Mouse (Mus musculus): ENCODE measurements at regions not wholly inside any gene's neighbourhood (a gene's known extent, or its start where the extent isn't known, plus 50 kb on each side); places are given as distances from the start of the nearest gene placed in this dataset.
A peak's percentile ranks its signal among the peaks of the same experiment; 100 is the strongest.

- H3K4me1 ChIP-seq (ENCODE audit: control insufficient read depth, insufficient read depth, low read length) = peaks cover 8% of the 10 kb centered on the region
- TF ChIP-seq CTCF (IDR thresholded peaks at IDR 0.05; ENCODE audit: extremely low read depth, insufficient read depth, low read length) = 0 out of 2 replicates have a peak, but pooled peaks have one; percentile 8
- TF ChIP-seq POLR2A (IDR thresholded peaks at IDR 0.05; ENCODE audit: extremely low read depth, insufficient read depth, low read length) = no peak
- no peak overlapping the region for H3K27ac ChIP-seq (ENCODE audit: insufficient read depth, low read length)
- no peak overlapping the region for H3K4me3 ChIP-seq (ENCODE audit: insufficient read depth, low read length)
These were observed 94.5 kb downstream of the Olfm1 start for GRCm38 (mm10) chr2:28287210-28287860.

- no peak for TF ChIP-seq CTCF (IDR thresholded peaks at IDR 0.05; ENCODE audit: extremely low read depth, insufficient read depth, low read length)
- Histone ChIP-seq H3K4me1 (ENCODE audit: control insufficient read depth, insufficient read depth, low read length) (peaks cover 8% of the 10 kb centered on the region), H3K27ac (ENCODE audit: insufficient read depth, low read length) (no peak overlapping the region), H3K4me3 (ENCODE audit: insufficient read depth, low read length) (no peak overlapping the region)
These were observed 96.5 kb downstream of the Olfm1 start for GRCm38 (mm10) chr2:28289339-28289738.

GRCm38 (mm10) chr2:28289860-28290471 lies 97.2 kb downstream of the Olfm1 start:
- Histone ChIP-seq H3K4me1 (ENCODE audit: control insufficient read depth, insufficient read depth, low read length) (peaks cover 8% of the 10 kb centered on the region), H3K4me3 (ENCODE audit: insufficient read depth, low read length) (no peak overlapping the region), H3K27ac (ENCODE audit: insufficient read depth, low read length) (no peak overlapping the region)
- TF ChIP-seq CTCF (IDR thresholded peaks at IDR 0.05; ENCODE audit: extremely low read depth, insufficient read depth, low read length) (no peak), POLR2A (IDR thresholded peaks at IDR 0.05; ENCODE audit: extremely low read depth, insufficient read depth, low read length) (no peak)

GRCm38 (mm10) chr2:28294509-28294908 lies 101.7 kb downstream of the Olfm1 start:
- no peak overlapping the region for H3K4me3 ChIP-seq (ENCODE audit: insufficient read depth, low read length)
- peaks cover 15% of the 10 kb centered on the region for H3K4me1 ChIP-seq (ENCODE audit: control insufficient read depth, insufficient read depth, low read length)
- TF ChIP-seq CTCF (IDR thresholded peaks at IDR 0.05; ENCODE audit: extremely low read depth, insufficient read depth, low read length) (no peak), POLR2A (IDR thresholded peaks at IDR 0.05; ENCODE audit: extremely low read depth, insufficient read depth, low read length) (no peak)
- no peak overlapping the region for H3K27ac ChIP-seq (ENCODE audit: insufficient read depth, low read length)

- Histone ChIP-seq H3K4me1 (ENCODE audit: control insufficient read depth, insufficient read depth, low read length) (peaks cover 10% of the 10 kb centered on the region), H3K27ac (ENCODE audit: insufficient read depth, low read length) (no peak overlapping the region), H3K4me3 (ENCODE audit: insufficient read depth, low read length) (no peak overlapping the region)
- TF ChIP-seq CTCF (IDR thresholded peaks at IDR 0.05; ENCODE audit: extremely low read depth, insufficient read depth, low read length) (no peak), POLR2A (IDR thresholded peaks at IDR 0.05; ENCODE audit: extremely low read depth, insufficient read depth, low read length) (no peak)
These were observed 103.4 kb downstream of the Olfm1 start for GRCm38 (mm10) chr2:28296183-28296582.

- peaks cover 12% of the 10 kb centered on the region; the same call in 1 of the 2 replicates for H3K4me1 ChIP-seq (ENCODE audit: control insufficient read depth, insufficient read depth, low read length)
- peak; percentile 64; the same call in 1 of the 2 replicates for TF ChIP-seq POLR2A (IDR thresholded peaks at IDR 0.05; ENCODE audit: extremely low read depth, insufficient read depth, low read length)
- no peak for TF ChIP-seq CTCF (IDR thresholded peaks at IDR 0.05; ENCODE audit: extremely low read depth, insufficient read depth, low read length)
- peak overlapping the region; percentile 26 for H3K27ac ChIP-seq (ENCODE audit: insufficient read depth, low read length)
- no peak overlapping the region for H3K4me3 ChIP-seq (ENCODE audit: insufficient read depth, low read length)
These were observed 105.9 kb downstream of the Olfm1 start for GRCm38 (mm10) chr2:28298738-28299137.

- no peak for TF ChIP-seq POLR2A (IDR thresholded peaks at IDR 0.05; ENCODE audit: extremely low read depth, insufficient read depth, low read length)
- no peak for TF ChIP-seq CTCF (IDR thresholded peaks at IDR 0.05; ENCODE audit: extremely low read depth, insufficient read depth, low read length)
- H3K4me3 ChIP-seq (ENCODE audit: insufficient read depth, low read length) = no peak overlapping the region
- peaks cover 14% of the 10 kb centered on the region; the same call in 1 of the 2 replicates for H3K4me1 ChIP-seq (ENCODE audit: control insufficient read depth, insufficient read depth, low read length)
- peak overlapping the region; percentile 26 for H3K27ac ChIP-seq (ENCODE audit: insufficient read depth, low read length)
These were observed 106.6 kb downstream of the Olfm1 start for GRCm38 (mm10) chr2:28299346-28299745.

GRCm38 (mm10) chr2:28301313-28301712 lies 108.5 kb downstream of the Olfm1 start:
- Histone ChIP-seq H3K27ac (ENCODE audit: insufficient read depth, low read length) (no peak overlapping the region), H3K4me1 (ENCODE audit: control insufficient read depth, insufficient read depth, low read length) (peaks cover 13% of the 10 kb centered on the region; the same call in 1 of the 2 replicates), H3K4me3 (ENCODE audit: insufficient read depth, low read length) (no peak overlapping the region)
- no peak for TF ChIP-seq POLR2A (IDR thresholded peaks at IDR 0.05; ENCODE audit: extremely low read depth, insufficient read depth, low read length)
- no peak for TF ChIP-seq CTCF (IDR thresholded peaks at IDR 0.05; ENCODE audit: extremely low read depth, insufficient read depth, low read length)

GRCm38 (mm10) chr2:28303936-28304335 lies 111.1 kb downstream of the Olfm1 start:
- Histone ChIP-seq H3K4me3 (ENCODE audit: insufficient read depth, low read length) (no peak overlapping the region), H3K27ac (ENCODE audit: insufficient read depth, low read length) (peak overlapping the region; percentile 61), H3K4me1 (ENCODE audit: control insufficient read depth, insufficient read depth, low read length) (peaks cover 11% of the 10 kb centered on the region; the same call in 1 of the 2 replicates)
- TF ChIP-seq POLR2A (IDR thresholded peaks at IDR 0.05; ENCODE audit: extremely low read depth, insufficient read depth, low read length) (no peak), CTCF (IDR thresholded peaks at IDR 0.05; ENCODE audit: extremely low read depth, insufficient read depth, low read length) (no peak)

GRCm38 (mm10) chr2:28304712-28305111 lies 111.9 kb downstream of the Olfm1 start:
- no peak overlapping the region for H3K4me3 ChIP-seq (ENCODE audit: insufficient read depth, low read length)
- TF ChIP-seq CTCF (IDR thresholded peaks at IDR 0.05; ENCODE audit: extremely low read depth, insufficient read depth, low read length) (peak; percentile 68), POLR2A (IDR thresholded peaks at IDR 0.05; ENCODE audit: extremely low read depth, insufficient read depth, low read length) (no peak)
- peaks cover 9% of the 10 kb centered on the region; the same call in 1 of the 2 replicates for H3K4me1 ChIP-seq (ENCODE audit: control insufficient read depth, insufficient read depth, low read length)
- peak overlapping the region; percentile 67 for H3K27ac ChIP-seq (ENCODE audit: insufficient read depth, low read length)
